Mouse (Mus musculus): ENCODE data around the gene Arap2. TPM values are rescaled to one million over a fixed set of nuclear protein-coding genes. Genes with fewer than 3 reads are reported as not detected.
A peak's percentile ranks its signal among the peaks of the same experiment; 100 is the strongest.

The Arap2 gene
- total RNA-seq (2022) = 1 to 10 TPM; 4.0 to 6.8 (median 5.0) TPM

- peak; percentile 13 for DNase-seq
These were observed at the start of gene Arap2 for GRCm38 (mm10) chr5:62765784-62766701. Gene Arap2 (minus strand): TSS chr5:62766159.

DNA sequence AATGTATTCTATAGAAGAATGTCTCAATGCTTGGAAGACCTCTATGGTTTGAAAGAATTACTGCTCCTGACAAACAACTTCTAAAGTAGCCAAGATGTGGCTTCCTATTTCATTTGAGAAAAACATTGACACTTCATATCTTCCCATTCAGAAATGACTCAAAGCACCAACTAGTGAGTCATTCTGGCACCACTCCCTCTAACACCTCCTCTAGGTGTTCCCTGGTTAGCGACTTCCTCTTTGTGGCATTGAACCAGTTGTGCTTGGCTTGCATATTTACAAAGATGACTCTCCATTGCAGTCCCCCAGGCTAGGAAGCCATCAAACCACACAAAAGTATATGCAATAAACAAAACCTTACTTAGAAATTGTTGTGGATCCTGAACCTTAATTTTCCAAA, 49.8 kb upstream of the Arap2 start:
- DNase-seq = no peak

DNA sequence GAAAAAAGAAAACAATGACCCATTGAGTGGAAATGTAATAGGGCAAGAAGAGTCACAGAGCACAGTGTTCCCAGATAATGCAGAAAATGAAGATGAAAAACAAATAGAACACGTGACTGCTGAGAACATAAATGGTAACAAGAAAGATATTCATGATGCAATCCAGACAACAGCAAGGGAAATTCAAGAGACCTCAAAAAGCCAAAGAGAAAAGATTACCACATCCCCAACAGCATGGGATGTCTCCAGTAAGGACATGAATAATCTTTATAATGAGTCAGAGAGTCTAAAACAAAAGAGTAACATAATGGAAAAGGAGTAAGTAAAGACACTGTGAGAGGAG, 48.1 kb upstream of the Arap2 start:
- DNase-seq = no peak

DNA sequence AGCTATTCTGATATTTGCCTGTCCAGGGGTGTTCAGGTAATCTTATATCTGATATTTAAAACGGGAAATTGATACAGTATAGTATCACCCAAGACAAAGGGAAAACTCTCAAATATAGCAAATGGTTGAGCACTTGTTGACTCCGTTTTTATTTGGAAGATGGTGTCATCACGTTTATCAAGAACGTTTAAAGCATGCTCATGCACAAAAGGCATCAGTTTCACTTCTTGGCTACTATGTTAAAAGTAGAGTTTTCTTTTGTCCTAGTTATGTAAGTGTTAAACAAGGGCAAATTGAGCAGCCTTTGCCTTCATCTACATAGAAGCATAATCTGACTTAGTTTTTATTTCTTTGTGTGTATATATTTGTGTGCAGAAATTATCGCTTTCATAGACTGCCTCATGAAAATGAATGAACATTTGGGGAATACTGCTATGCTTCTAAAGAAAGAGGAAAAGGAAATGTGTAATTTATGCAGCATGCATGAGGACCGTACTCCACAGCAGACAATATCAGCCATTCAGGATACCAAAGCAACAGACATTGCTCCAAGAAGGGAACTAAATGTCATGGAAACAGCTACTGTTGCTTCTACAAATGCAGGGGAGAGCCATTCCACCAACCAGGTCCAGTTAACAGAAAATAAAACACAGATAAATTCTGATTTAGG, 47.6 kb upstream of the Arap2 start, which contains the start of gene Dthd1:
Gene Dthd1, plus strand, starts transcription at position 422 of the 670 bp plus-strand sequence.
- no peak for DNase-seq

DNA sequence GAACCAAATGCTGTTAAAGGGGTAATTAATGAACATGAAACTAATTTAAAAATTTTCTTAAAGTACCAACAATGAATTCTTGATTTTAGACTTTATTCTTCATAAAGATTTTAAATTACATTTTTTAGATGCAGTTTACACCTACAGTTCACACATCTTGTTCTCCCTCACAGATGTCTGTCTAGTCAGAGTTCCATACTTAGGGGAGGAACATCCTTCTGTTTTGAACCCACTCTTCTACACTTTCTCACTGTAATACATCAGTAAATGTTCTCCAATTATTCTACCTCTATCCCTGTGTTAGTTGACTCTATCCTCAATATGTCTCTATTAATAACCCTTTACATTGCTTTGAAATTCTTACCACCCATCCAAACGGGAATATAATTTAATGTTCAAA, 26.8 kb upstream of the Arap2 start:
- DNase-seq = no peak

DNA sequence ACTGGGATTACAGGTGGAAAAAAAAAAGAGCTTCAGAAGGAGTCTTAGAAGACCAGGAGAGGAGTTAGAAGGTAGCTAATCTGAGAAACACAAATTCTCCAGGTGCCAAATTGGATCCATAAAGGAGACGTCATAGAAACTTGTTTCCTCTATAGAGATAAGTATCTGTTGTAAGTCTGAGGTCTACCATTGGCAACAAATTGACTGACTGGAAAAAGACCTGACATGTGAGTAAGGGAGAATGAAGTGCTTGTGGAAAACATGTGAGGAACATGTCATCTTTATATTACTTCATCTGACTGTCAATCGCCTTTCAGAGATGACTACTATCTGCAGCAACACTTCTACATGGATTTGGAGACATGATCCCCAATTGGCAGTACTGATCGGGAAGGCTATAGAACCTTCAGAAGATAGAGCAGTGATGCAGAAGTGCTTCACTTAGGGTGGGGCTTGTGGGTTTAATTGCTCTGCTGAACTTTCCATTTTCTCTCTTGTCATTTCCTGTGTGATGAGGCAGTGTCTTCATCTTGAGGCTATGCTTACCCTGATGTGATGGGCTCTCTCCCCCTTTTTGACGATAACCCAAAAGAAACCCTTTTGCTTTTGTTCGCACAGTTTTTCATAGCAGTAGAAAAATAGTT, 25.1 kb upstream of the Arap2 start:
- DNase-seq = no peak

DNA sequence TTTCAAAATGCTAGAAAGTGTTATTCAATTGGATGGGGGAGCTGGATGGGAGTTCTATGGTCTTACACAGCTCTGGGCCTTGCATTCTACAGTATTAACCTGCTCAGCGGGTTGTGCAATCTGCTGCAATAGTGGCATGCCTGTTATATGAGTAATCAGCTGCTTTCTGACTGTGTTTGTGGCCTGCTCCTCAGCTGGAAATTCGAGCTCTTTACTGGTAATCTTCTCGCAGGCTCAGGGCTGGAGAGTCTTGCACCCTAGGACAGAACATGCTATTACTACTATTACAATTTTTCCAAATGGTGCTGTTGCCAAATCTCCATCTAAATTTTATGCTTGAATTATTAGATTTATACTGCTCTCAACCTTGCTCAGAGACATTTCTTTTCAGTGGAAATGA, 20.9 kb upstream of the Arap2 start:
- no peak for DNase-seq

GRCm38 (mm10) chr5:62778682-62779081, 12.7 kb upstream of the Arap2 start:
- no peak for DNase-seq

- no peak for DNase-seq
These were observed 11.8 kb upstream of the Arap2 start for GRCm38 (mm10) chr5:62777804-62778203.

DNA sequence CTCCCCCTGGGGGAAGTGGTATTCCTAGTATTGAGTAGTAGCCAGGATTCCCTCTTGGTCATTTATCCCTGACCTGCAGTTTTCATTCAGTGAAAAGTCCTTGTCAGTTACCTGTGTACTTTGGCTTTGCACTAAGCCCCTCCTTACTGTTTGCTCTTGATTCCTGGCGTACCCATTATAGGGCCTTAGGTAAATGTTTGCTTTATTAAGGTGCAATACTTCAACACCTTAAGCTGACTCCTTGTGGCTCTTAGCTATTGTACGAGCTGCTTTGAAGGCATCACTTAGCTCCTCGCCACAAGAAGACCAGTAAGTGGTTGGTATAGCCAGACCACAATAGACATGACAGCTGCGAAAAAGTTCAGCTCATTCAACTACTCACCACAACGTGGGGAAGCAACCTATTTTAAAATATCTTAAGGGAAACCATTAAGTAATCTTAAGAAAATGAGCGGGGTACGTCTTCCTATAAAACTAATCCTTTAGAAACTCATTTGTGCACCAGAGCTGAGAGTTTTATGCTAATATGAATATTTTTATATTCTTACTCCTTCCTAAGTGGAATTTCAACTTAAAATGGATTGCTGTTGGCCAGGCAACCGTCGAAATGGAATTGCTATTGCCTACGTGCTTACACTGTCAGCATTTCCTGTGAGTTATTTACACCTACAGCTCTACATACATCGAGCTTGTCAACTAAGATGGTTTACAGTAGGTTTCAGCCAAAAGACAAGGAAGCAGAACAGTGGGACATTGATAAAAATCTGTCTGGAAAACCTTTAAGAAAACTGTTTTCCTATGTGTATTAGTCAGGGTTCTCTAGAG, 6.0 kb upstream of the Arap2 start:
- DNase-seq = no peak

GRCm38 (mm10) chr5:62765459-62765783, 538 bp downstream of the Arap2 start:
- DNase-seq = no peak

GRCm38 (mm10) chr5:62764161-62764560, 1.8 kb downstream of the Arap2 start:
- no peak for DNase-seq

DNA sequence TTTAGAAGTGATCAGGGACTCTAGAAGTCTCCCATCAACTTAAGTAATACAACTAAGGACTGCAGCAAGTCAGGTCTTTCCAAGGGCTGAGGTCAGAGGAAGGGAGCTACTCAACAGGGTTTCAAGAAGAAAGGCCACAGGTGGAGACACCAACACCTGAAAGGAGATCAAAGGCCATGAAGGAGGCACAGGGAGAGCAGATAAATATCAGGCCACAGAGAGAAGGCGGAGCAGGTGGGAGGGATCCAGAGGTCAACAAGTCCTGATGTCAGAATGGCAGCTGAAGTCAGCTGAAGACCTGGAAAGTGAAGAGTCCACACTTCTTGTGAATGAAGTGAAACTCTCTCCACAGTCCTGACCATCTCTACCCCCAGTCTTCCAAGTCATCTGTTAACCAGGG, 2.9 kb downstream of the Arap2 start:
- DNase-seq = no peak

DNA sequence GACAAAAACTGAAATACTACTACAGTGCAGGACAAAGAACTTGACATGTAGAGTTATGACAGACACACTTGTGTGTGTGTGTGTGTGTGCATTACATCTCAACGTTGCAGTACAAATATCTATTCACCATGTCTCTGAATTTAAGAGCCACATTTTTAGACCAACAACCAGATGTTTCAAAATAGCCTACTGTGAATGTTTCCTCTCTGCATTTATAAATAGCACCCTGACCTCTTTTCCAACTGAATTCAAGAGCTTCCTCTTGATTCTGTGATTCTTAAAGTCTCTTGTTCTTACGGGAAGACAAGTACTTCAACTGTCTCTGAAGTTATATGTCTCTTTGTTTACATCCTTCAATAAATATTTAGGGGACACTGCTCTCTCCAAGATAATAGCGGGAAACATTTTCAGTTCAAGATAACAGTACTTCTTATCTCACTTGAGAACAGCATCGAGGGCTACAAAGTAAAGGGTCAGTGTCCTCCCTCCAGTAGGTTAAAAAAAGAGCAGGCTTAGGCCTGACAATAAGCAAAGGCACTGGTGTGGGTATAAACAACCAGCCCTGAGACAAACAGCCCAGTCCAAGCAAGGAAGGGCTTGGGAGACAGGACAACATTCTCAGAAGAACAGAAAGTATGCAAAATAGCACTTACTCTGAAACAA, 3.5 kb downstream of the Arap2 start:
- DNase-seq = no peak

DNA sequence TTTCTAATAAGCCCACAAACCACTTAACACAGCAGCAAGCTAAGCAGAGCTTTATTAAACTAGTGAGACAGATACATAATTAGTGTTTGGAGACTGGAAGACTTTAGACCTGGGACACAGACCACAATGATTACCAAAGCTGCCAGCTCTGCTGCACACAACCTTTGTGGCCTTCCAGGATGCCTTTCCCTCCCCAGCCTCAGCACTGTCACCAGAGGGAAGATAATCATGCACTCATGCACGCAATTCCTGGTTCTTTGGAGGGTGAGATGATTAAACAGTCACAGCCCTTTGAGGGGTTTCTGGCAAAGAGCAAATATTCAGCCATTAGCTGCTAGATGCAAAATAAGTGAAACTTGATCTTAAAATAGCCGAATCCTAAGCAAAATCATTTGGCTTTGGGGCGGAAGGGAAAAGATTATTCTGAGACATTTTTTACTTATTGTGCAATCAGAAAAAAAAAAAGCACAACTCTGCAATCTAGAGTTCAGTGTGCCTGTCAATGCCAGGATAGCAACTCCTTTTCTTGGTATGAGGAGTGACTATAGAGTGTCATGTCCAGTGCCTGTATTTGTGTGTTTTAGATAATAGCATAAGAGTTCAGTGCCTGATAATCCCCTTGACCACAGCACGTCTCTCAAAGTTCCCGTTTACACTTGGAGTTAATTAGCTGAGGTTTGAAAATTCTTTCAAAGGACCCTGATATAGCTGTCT, 5.0 kb downstream of the Arap2 start:
- DNase-seq = no peak

DNA sequence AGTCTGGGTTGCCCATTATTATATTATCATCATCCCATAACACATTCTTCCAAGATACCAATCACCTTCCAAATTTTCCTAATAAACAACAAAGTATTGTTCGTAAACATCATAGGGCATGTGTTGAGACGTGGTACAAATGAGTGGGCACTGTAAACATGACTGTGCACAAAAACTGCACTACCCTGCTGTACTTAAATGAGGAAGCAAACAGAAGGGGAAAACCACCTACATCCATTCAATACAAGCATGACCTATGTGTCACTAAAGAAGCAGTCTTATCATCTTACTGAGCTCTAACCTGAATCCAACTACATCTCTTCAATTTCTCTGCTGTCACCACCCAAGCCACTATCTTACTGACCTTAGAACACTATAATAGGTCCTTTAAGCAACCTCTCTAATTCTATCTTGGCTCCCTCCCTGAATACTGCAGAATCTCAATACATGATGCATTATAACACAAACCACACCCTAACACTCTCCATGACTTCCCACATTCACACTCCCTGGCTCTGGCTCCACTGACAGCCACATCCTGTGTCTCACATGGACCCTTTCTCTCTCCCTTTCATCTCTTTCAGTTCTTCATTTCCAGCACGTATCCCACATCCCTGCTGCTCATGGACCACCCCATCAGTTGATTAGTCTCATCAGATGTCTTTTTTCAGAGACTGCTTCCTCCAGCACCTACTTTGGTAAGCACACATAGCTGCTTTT, 10.0 kb downstream of the Arap2 start:
- DNase-seq = no peak

GRCm38 (mm10) chr5:62752934-62753333, 13.0 kb downstream of the Arap2 start:
- DNase-seq = no peak

GRCm38 (mm10) chr5:62751692-62752091, 14.3 kb downstream of the Arap2 start:
- DNase-seq = no peak

- no peak for DNase-seq
These were observed 17.8 kb downstream of the Arap2 start for GRCm38 (mm10) chr5:62748168-62748567.

DNA sequence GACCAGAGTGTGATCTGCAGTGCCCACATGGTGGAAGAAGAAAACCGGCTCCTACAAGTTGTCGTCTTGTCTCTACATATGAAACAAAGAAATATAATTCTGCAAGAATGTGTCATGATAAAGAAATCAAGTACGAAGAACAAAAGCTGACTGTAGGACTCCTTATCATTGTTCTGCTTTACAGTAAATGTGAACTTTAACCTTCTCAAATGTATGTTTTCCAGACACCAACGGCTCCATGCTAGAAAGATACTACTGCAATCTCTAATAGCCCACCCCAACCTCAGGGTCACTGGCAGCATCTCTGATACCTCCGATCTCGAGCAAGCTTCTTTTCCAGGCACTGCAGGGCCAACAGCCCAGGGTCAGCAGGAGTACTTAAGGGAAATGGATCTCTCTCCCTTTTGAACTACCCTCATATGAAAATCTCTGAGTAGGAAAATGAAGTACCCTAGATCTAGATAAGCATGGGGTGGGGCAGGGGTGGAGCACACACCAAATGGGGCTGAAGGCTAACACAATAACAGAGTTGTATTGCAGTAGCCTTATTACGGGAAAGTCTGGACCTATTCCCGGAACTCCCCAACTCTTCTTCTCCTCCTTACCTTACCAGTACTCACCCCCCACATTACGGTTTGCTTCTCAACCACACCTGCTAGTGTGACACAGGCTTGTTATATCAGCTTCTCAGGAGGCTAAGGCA, 22.6 kb downstream of the Arap2 start:
- no peak for DNase-seq

Measured in adrenal gland, adult 8-10 months (tissue).